Mouse (Mus musculus) MEL (cell line): ENCODE results near the gene 4930438A08Rik. TPM values are rescaled to one million over a fixed set of nuclear protein-coding genes. Genes with fewer than 3 reads are reported as not detected.

Source experiments
- DNase-seq: peaks from one replicate; pipeline ENCODE4 v3.0.0; 2011; ENCODE audit warnings: low read depth, low spot score
- H3K27ac ChIP-seq: 2 replicates; pipeline ENCODE4 v1.5.1; 2012; ENCODE audit warnings: low read depth, mild to moderate bottlenecking, control low read depth, low read length, moderate library complexity; ENCODE audit not compliant: control insufficient read depth
- H3K27me3 ChIP-seq, 2 experiments: fragments of 150-350 bp in 1 of 2; sonication (generic) in 1 of 2; 2 replicates each; pipeline ENCODE4 v1.6.1; 2012; ENCODE audit warnings: low read length in 2 of 2, mild to moderate bottlenecking in 2 of 2, improper control_type of control experiment in 1 of 2, moderate library complexity in 1 of 2; ENCODE audit not compliant: insufficient read depth in 2 of 2, control insufficient read depth in 1 of 2
- H3K36me3 ChIP-seq, 2 experiments: 2 replicates each; pipeline ENCODE4 v1.6.1; 2012 to 2014; ENCODE audit warnings: low read length in 2 of 2, improper control_type of control experiment in 1 of 2, inconsistent platforms in 1 of 2, mild to moderate bottlenecking in 1 of 2; ENCODE audit not compliant: insufficient read depth in 2 of 2, control insufficient read depth in 1 of 2
- H3K4me1 ChIP-seq, 2 experiments: fragments of 150-350 bp in 1 of 2; sonication (generic) in 1 of 2; 2 replicates each; pipeline ENCODE4 v1.6.1; 2012; ENCODE audit warnings: low read length in 2 of 2, improper control_type of control experiment in 1 of 2, mild to moderate bottlenecking in 1 of 2; ENCODE audit not compliant: insufficient read depth in 2 of 2, control insufficient read depth in 1 of 2
- H3K4me3 ChIP-seq, 2 experiments: fragments of 150-350 bp in 1 of 2; sonication (generic) in 1 of 2; 2 replicates each; pipeline ENCODE4 v1.5.1; 2012; ENCODE audit warnings: low read depth in 2 of 2, low read length in 2 of 2, mild to moderate bottlenecking in 2 of 2, moderate library complexity in 2 of 2, control low read depth in 1 of 2, improper control_type of control experiment in 1 of 2; ENCODE audit not compliant: control insufficient read depth in 1 of 2, insufficient read depth in 1 of 2
- H3K79me2 ChIP-seq: 2 replicates; pipeline ENCODE4 v1.6.1; 2012; ENCODE audit warnings: mild to moderate bottlenecking, low read length, moderate library complexity; ENCODE audit not compliant: control insufficient read depth, poor library complexity, insufficient read depth
- H3K9ac ChIP-seq: 2 replicates; pipeline ENCODE4 v1.6.1; 2012; ENCODE audit warnings: low read depth, mild to moderate bottlenecking, control low read depth, low read length, moderate library complexity; ENCODE audit not compliant: control insufficient read depth, poor library complexity, severe bottlenecking
- H3K9me3 ChIP-seq: fragments of 150-350 bp; sonication (generic); replicated peaks from 2 replicates; pipeline ENCODE4 v1.6.1; 2012; ENCODE audit warnings: mild to moderate bottlenecking, low read length, improper control_type of control experiment, moderate library complexity; ENCODE audit not compliant: insufficient read depth
- BHLHE40 ChIP-seq: IDR thresholded peaks from 2 replicates; pipeline ENCODE4 v1.6.1; 2012; ENCODE audit warnings: low read depth, mild to moderate bottlenecking, inconsistent platforms, low read length, improper control_type of control experiment, borderline replicate concordance
- CHD2 ChIP-seq: IDR thresholded peaks from 2 replicates; pipeline ENCODE4 v1.6.1; 2011; ENCODE audit warnings: low read length, improper control_type of control experiment
- E2F4 ChIP-seq: IDR thresholded peaks from 2 replicates; pipeline ENCODE4 v1.6.1; 2011; ENCODE audit warnings: low read depth, low read length, improper control_type of control experiment, borderline replicate concordance
- EP300 ChIP-seq, 2 experiments: IDR thresholded peaks; 2 replicates each; pipeline ENCODE4 v1.6.1; 2011; ENCODE audit warnings: improper control_type of control experiment in 2 of 2, low read length in 2 of 2, low read depth in 1 of 2, mild to moderate bottlenecking in 1 of 2
- ETS1 ChIP-seq: IDR thresholded peaks from 2 replicates; pipeline ENCODE4 v1.6.1; 2012; ENCODE audit warnings: low read depth, mild to moderate bottlenecking, inconsistent platforms, low read length, improper control_type of control experiment, moderate library complexity
- GABPA ChIP-seq: IDR thresholded peaks from 2 replicates; pipeline ENCODE4 v1.6.1; 2012; ENCODE audit warnings: low read depth, mild to moderate bottlenecking, inconsistent platforms, low read length, improper control_type of control experiment, moderate library complexity
- GATA1 ChIP-seq: IDR thresholded peaks from 2 replicates; pipeline ENCODE4 v1.6.1; 2011; ENCODE audit warnings: low read depth, low read length, improper control_type of control experiment
- KAT2A ChIP-seq: conservative IDR thresholded peaks from 2 replicates; pipeline ENCODE4 v1.6.1; 2012; ENCODE audit warnings: low read depth, low read length, improper control_type of control experiment, inconsistent platforms
- MEF2A ChIP-seq: IDR thresholded peaks from 2 replicates; pipeline ENCODE4 v1.6.1; 2014; ENCODE audit warnings: low read depth, mild to moderate bottlenecking, inconsistent platforms, low read length, improper control_type of control experiment; ENCODE audit not compliant: poor library complexity, insufficient replicate concordance, severe bottlenecking; ENCODE audit errors: extremely low read depth
- MXI1 ChIP-seq: IDR thresholded peaks from 2 replicates; pipeline ENCODE4 v1.6.1; 2011; ENCODE audit warnings: mild to moderate bottlenecking, low read depth, low read length, improper control_type of control experiment
- MYC ChIP-seq: IDR thresholded peaks from 2 replicates; pipeline ENCODE4 v1.6.1; 2011; ENCODE audit warnings: low read depth, mild to moderate bottlenecking, low read length, improper control_type of control experiment, moderate library complexity
- NRF1 ChIP-seq: IDR thresholded peaks from 2 replicates; pipeline ENCODE4 v1.6.1; 2014; ENCODE audit warnings: low read depth, mild to moderate bottlenecking, inconsistent platforms, low read length, improper control_type of control experiment, moderate library complexity; ENCODE audit not compliant: poor library complexity, insufficient read depth, severe bottlenecking
- POLR2AphosphoS2 ChIP-seq: IDR thresholded peaks from 2 replicates; pipeline ENCODE4 v1.6.1; 2011; ENCODE audit warnings: low read length, improper control_type of control experiment
- RCOR1 ChIP-seq: IDR thresholded peaks from 2 replicates; pipeline ENCODE4 v1.6.1; 2012; ENCODE audit warnings: low read depth, mild to moderate bottlenecking, inconsistent platforms, low read length, improper control_type of control experiment
- SIN3A ChIP-seq: IDR thresholded peaks from 2 replicates; pipeline ENCODE4 v1.6.1; 2012; ENCODE audit warnings: low read length, improper control_type of control experiment, inconsistent platforms
- SMC3 ChIP-seq: IDR thresholded peaks from 2 replicates; pipeline ENCODE4 v1.6.1; 2011; ENCODE audit warnings: low read depth, low read length, improper control_type of control experiment
- TAL1 ChIP-seq: IDR thresholded peaks from 2 replicates; pipeline ENCODE4 v1.6.1; 2012; ENCODE audit warnings: mild to moderate bottlenecking, inconsistent platforms, low read length, moderate library complexity, mixed read lengths
- TCF12 ChIP-seq: IDR thresholded peaks from 2 replicates; pipeline ENCODE4 v1.6.1; 2014; ENCODE audit warnings: low read depth, mild to moderate bottlenecking, inconsistent platforms, low read length, improper control_type of control experiment, moderate library complexity
- USF1 ChIP-seq: IDR thresholded peaks from 2 replicates; pipeline ENCODE4 v1.6.1; 2014; ENCODE audit warnings: low read depth, mild to moderate bottlenecking, inconsistent platforms, low read length, improper control_type of control experiment, moderate library complexity
- USF2 ChIP-seq, 2 experiments: IDR thresholded peaks; 2 replicates each; pipeline ENCODE4 v1.6.1; 2011 to 2012; ENCODE audit warnings: improper control_type of control experiment in 2 of 2, low read length in 2 of 2, borderline replicate concordance in 1 of 2, inconsistent platforms in 1 of 2, low read depth in 1 of 2, mild to moderate bottlenecking in 1 of 2; ENCODE audit not compliant: insufficient read depth in 1 of 2
- polyA plus RNA-seq, 2 experiments: library from polyadenylated mRNA; stranded (reverse) in 1 of 2; unstranded in 1 of 2; fragments of >175 nt in 1 of 2; fragments of >200 nt in 1 of 2; gene quantifications; 2 replicates each; pipeline versions ENCODE4 v1.2.1 to v1.2.4; 2012; ENCODE audit warnings: low replicate concordance in 2 of 2, low read depth in 1 of 2; ENCODE audit not compliant: insufficient read length in 2 of 2, insufficient read depth in 1 of 2, missing spikeins in 1 of 2
- total RNA-seq: library from RNA; depleted of rRNA; stranded (reverse); fragments of 300-350 nt; gene quantifications from 2 replicates; pipeline ENCODE4 v1.2.3, GENCODE M21; 2012

4930438A08Rik gene
- total and polyA plus RNA-seq, 3 experiments: not detected

DNA sequence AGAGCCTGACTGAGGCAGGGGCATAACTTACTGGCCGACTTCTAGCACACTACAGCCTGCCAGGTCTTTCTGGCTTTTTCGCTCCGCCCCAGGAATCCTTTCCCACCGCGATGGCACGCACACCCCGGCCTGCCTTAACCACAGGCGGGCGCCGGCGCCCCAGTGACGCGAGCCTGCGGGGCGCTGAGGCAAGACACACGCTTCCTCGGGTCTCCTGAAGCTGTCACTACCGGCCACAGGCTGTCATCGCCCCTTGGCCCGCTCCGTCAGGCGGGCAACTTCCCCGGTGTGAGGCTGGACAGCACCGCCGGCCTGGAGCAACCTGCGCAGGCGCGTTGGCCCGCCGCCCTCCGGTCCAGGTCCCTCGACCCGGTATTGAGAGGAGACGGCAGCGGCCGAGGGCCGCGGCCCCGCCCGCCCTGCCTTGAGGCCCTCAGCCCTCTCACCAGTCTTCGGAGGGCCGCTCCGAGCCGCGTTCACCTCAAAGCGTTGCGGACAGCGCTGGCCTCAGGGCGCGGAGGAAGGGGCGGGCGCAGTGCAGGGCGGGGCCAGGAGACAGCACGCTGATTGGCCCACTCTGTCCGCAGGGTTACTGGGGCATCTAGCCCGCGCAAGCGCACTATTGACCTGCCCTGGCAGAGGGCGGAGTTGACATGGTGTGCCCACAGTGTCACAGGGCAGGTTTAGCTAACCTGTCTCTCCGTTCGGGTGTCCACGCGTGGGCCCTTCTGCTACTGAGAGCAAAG, 48.4 kb downstream of the 4930438A08Rik start (continued):
- TF ChIP-seq RCOR1 (no peak), GABPA (0 out of 2 replicates have a peak, but pooled peaks have one; percentile 34), KAT2A (peak; percentile 43; the same call in 1 of the 2 replicates), MYC (0 out of 2 replicates have a peak, but pooled peaks have one; percentile 16)

DNA sequence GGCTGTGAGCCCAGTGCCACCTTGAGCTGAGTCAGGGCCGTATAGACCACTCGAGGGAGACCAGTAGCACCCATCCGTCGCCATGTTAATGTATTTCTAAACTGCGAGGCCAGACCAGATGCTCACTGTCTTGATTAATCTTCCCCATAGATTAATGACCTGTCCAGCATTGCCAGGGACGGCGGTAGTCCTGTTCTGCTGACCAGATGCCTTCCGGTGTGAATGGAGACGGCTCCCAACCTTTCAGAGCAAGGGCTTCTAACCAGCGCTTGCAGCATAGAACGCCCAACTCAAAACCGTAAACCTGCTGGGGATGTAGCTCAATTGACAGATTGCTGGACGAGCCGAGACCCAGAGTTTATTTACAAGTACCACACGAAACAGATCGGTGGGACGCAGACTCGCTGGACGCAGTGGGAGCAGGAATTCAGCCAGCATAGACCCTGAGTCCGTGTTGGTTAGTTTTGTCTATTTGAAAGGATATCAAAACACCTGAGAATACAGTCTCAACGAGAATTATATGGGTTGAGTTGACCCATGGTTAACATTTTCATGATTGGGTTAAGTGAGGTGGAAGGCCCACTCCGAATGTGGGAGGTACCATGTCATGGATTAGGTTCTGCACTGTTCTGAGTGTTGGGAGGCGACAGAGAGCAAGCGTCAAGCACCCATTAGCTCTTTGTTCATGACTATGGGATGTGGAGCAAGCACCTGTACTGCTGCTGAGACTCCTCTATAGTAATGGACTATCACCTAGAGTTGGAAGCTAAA, 49.2 kb downstream of the 4930438A08Rik start:
- Histone ChIP-seq H3K27me3 (no peaks in the 10 kb centered on the region), H3K79me2 (peaks cover 15% of the 10 kb centered on the region), H3K9me3 (no peaks in the 10 kb centered on the region), H3K4me3 (peak overlapping the region; percentile 52 to 69), H3K4me1 (peaks cover 4 to 21% of the 10 kb centered on the region in 2 experiments; a peak in 3 of 4 replicates), H3K36me3 (peaks cover 11 to 33% of the 10 kb centered on the region in 2 experiments), H3K9ac (peak overlapping the region; percentile 79), H3K27ac (peak overlapping the region; percentile 36)
- DNase-seq: peak; percentile 49
- no peak for TF ChIP-seq BHLHE40
- TF ChIP-seq SIN3A: peak; percentile 40
- TF ChIP-seq USF1: no peak
- no peak for TF ChIP-seq NRF1
- no peak for TF ChIP-seq ETS1
- peak; percentile 62 for TF ChIP-seq POLR2AphosphoS2

DNA sequence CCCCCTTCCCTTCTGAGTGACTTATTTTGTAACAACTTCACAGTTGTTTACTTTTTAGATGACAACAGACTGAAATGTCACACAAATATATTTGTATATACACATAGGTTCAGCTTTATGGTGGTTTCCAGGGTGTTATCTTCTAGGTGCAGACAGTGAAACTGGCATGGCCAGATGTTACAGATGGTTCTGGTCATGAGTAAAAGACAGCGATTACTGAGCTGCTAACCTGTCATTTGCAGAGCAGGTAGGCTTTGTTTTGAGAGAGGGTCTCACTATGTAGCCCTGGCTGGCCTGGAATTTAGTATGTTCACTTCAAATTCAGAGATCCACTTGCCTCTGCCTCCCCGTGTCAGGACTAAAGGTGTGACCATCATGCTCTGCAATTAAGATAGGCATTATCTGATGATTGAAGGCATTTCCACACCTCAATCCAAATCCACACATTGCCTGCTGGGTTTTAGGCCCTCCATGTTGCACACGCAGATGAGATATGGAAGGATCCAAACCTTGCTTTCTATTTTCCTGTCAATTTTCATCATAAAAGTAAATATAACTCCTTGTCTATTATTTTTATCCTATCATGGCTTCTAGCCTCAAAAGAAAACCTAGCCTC, 50.1 kb downstream of the 4930438A08Rik start:
- Histone ChIP-seq H3K9ac (no peak overlapping the region), H3K4me1 (peaks cover 7 to 29% of the 10 kb centered on the region in 2 experiments; a peak in 3 of 4 replicates), H3K4me3 (no peak overlapping the region), H3K27ac (no peak overlapping the region), H3K27me3 (no peaks in the 10 kb centered on the region), H3K79me2 (peaks cover 24% of the 10 kb centered on the region), H3K9me3 (no peaks in the 10 kb centered on the region), H3K36me3 (peaks cover 8 to 39% of the 10 kb centered on the region in 2 experiments)
- DNase-seq: peak; percentile 48
- TF ChIP-seq USF2 (IDR thresholded peaks at IDR 0.05; ENCODE audit: borderline replicate concordance in 1 of 2, insufficient read depth in 1 of 2, low read depth in 1 of 2, low read length in 2 of 2) (no peak), TAL1 (peak; percentile 73), MXI1 (no peak), TCF12 (peak; percentile 47; the same call in 1 of the 2 replicates), CHD2 (no peak), EP300 (IDR thresholded peaks at IDR 0.05; ENCODE audit: low read depth in 1 of 2, low read length in 2 of 2) (no peak; a peak in 1 of 4 replicates), SMC3 (no peak), GATA1 (peak; percentile 11; the same call in 1 of the 2 replicates), E2F4 (no peak), KAT2A (no peak), ETS1 (0 out of 2 replicates have a peak, but pooled peaks have one; percentile 26), MEF2A (no peak)
